Mouse (Mus musculus) c-Kit-positive CD71-positive TER-119-positive erythroid progenitor cells, embryonic 14.5 days (primary cell): Measurements from ENCODE around the gene Pld6.

Source experiments
- DNase-seq: peaks from one replicate; pipeline ENCODE4 v3.0.0-alpha.2; 2013; ENCODE audit warnings: low spot score

Gene Pld6

GRCm38 (mm10) chr11:59787199-59787781, at the start of gene Pld6:
Gene Pld6 (minus strand): TSS chr11:59787645.
- DNase-seq = peak; percentile 36

- DNase-seq = no peak
Measured at GRCm38 (mm10) chr11:59821625-59822024, 34.2 kb upstream of the Pld6 start.

- no peak for DNase-seq
Measured at GRCm38 (mm10) chr11:59817916-59818315, 30.5 kb upstream of the Pld6 start.

DNA sequence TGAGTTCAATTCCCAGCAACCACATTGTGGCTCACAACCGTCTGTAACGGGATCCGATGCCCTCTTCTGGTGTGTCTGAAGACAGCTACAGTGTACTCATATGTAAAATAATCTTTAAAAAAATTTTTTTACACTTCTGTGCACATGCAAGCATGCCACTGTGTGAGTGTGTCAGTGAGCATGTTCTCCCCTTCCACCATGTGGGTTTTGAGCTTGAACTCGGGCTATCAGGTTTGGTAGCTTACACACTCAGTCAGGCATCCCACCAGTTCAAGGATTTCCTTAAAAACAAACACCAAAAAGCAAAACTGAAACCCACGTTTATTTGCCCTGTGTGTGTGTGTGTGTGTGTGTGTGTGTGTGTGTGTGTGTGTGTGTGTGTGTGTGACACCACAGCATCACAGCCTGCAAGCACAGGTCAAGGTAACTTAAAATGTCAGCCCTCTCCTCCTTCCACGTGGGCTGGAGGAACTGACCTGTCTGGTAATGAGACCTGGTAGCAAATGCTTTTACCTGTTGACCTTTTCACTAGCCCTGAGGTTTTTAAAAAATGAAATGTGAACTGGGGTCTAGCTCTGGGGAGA, 28.1 kb upstream of the Pld6 start:
- DNase-seq = no peak

DNA sequence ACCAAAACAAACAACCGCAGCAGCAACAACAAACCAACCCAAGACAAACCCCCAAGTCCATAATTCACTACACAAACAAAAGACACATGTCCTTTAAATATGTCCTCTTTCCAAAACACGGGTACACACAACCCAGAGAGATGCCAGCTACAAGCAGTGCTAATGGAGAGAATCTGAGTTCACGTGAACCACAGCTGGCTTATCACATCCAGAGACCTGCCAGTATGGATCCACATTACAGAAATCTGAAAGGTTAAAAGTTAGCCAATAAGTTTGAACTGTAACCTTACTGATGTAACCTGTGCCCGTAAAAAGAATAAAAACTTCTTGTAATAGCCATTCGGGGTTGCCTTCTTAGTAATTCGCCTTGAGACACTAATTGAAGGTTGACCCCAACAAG, 27.5 kb upstream of the Pld6 start:
- DNase-seq = no peak

DNA sequence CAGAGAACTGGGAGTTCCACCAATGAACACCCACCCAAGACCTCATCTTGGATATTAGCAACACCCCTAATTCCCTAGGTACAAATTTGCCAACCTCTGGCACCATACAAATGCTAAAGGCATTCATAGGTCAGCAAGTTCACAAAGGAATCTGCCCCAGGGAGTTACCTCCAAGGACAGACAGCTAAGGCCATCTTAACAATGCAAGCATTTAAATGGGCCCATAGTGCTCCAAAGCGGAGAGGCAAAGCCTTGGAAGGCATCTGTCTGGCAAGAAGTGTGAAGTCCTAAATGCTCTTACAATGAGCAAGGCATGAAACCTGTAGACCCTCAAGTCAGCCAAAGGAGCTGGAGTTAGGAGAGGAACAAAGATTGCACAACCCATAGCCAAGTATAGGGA, 26.9 kb upstream of the Pld6 start:
- DNase-seq = no peak

GRCm38 (mm10) chr11:59813276-59813675, 25.8 kb upstream of the Pld6 start:
- DNase-seq = no peak

GRCm38 (mm10) chr11:59811211-59811610, 23.8 kb upstream of the Pld6 start:
- peak; percentile 10 for DNase-seq

GRCm38 (mm10) chr11:59810480-59811158, 23.2 kb upstream of the Pld6 start:
- DNase-seq = peak; percentile 17

DNA sequence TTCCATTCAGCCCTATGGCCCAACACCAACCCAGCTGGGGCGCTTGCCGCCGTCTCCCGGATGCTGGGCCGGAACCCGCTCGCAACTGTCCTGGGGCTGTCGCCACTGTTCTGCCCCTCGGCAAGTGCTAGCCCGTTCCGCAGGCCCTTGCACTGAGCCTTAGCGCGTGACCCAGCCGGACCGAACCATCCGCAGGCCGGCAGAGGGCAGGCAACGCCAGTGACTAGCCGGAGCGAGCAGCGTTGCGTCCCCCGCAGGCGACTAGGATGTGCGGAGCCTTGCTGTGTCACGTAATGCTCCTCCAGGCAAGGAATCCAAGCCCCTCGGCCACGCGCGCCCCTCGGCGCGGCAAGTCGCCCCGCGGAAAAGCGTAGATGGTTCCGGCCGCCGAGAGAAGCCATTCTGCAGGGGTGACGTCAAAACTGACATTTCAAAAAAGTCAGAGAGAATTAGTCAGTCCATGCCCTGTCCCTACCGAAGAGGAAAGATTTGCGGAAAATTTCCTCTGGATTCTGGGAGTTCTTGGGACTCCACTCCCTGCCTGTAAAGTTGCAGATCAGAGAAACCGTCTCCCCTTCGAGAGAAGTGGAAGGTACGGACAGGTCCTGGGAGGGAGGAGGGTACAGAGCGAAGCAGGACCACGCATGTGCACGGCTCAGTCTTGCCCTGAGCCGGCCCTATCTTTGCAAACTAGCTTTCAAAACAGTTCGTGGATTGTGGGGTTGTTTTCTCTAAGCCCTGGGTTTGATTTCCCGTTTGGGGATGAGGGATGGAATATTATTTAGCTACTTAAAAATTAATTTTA, 22.4 kb upstream of the Pld6 start, which contains the start of gene Flcn:
TSS of gene Flcn (minus strand) at position 347 of the 805 bp plus-strand sequence.
- DNase-seq = peak; percentile 84

GRCm38 (mm10) chr11:59809071-59809669, 21.7 kb upstream of the Pld6 start:
- peak; percentile 60 for DNase-seq

GRCm38 (mm10) chr11:59808170-59808960, 20.9 kb upstream of the Pld6 start:
- no peak for DNase-seq

DNA sequence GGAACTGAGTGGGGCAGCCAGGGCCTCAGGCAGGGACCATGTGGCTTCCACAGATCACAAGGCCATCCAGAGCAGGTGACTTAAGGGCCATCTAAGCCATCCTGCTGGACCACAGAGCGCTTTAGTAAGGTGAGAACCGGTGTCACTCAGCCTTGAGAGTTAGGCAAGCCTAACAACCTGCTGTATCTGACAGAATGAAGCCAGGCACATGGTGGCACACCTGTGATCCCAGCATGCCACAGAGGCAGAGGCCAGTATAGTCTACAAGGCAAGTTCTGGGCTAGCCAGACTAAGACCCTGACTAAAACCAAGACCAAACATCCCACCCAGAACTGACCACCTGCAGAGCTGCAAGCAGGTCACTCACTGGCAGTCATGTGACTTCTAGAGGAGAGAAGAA, 18.2 kb upstream of the Pld6 start:
- no peak for DNase-seq

- DNase-seq = no peak
Measured at GRCm38 (mm10) chr11:59805256-59805655, 17.8 kb upstream of the Pld6 start.

DNA sequence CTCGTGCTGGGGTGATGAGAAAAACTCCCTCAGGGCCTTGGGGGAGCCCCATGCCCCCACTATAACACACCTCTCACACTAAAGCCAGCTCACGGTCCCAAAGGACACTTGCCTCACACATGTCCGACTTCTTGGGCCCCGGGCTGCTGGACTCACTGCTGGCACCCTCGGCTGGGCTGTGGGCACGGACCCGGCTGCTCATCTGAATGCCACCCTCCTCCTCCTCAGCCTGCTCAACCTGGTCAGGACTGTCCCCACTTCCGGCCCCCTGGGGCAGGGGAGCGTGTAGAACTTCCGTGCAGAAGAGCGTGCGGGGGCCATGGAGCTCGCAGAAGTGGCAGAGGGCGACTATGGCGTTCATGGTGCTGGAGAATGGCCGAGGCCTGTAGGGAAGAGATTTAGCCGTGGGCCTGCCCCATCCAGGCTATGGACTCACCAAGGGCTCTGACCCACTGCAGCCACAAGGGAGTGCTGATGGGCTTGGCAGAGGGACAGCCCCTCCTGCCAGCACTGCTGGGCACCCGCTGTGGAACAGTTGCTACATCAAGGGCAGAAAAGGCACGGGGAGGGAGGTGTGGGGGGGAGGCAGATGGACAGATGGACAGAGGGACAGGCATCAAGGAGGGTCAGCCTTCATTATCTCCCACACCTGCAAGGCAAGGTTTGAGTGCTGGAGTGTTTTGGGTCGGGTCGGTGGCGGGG, 17.1 kb upstream of the Pld6 start:
- no peak for DNase-seq

- no peak for DNase-seq
Measured at GRCm38 (mm10) chr11:59803516-59803915, 16.1 kb upstream of the Pld6 start.

DNA sequence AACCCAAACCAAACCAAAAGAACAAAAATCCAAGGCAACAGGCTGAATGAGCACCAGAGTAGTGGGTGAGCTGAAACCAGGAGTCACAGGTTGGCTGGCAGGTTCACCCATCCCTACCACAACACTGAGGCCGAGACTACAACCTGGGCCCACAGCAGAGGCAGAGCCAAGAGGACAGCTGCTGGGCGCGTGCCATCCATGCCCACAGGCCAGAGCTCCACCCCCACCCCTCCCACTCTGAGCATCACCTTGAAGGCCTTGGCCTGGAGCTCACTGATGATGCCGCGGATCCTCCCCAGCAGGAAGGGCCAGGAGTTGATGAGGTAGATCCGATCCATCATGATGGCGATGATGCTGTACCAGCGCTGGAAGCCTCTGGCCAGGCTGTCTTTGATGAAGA, 14.4 kb upstream of the Pld6 start:
- no peak for DNase-seq

- DNase-seq = no peak
Measured at GRCm38 (mm10) chr11:59800412-59800811, 13.0 kb upstream of the Pld6 start.

DNA sequence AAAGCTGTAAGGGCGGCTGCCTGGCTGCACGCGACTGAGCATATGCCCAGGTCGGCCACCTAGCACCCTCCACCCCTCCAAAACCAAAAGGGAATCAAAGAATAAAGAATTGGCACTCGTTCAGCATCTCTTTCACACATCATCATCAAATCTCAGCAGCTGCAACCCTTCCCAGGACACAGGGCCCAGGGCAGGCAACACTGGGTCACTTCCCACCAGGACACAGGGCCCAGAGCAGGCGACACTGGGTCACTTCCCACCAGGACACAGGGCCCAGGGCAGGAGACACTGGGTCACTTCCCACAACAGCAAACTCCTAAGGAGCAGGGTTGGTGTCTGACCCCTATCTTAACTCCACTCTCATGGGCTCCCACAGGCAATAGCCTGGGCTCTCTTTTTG, 5.9 kb upstream of the Pld6 start:
- no peak for DNase-seq

GRCm38 (mm10) chr11:59789311-59789710, 1.9 kb upstream of the Pld6 start:
- no peak for DNase-seq
